Mouse (Mus musculus): Measurements from ENCODE around the gene Clec3b.

Gene Clec3b

GRCm38 (mm10) chr9:123150241-123151020, at the start of gene Clec3b:
TSS of gene Clec3b (plus strand) at chr9:123150946.
- 74% methylated on average over 5 of the region's 5 CpGs for WGBS

GRCm38 (mm10) chr9:123107186-123107585, 43.6 kb upstream of the Clec3b start:
- 91% methylated on average over 4 of the region's 4 CpGs for WGBS

DNA sequence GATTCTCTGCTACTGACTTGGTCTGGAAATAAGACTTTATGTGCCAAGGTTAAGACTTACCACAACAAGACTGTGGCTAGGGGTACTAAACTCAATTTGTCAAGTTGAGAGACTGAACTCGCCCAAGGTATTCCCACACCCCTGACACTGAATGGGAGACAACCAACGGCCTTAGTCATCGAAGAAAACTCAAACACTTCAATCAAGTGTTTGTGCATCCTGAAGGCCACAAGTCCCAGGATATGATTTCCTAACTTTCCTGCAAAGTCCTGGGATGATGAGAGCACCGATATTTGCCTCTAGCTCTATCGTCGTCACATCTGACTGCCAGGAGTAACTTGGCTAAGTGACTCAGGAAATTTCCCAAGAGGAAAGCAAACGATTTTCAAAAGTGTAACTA, 41.6 kb upstream of the Clec3b start:
- 85% methylated on average over 7 of the region's 7 CpGs for WGBS

DNA sequence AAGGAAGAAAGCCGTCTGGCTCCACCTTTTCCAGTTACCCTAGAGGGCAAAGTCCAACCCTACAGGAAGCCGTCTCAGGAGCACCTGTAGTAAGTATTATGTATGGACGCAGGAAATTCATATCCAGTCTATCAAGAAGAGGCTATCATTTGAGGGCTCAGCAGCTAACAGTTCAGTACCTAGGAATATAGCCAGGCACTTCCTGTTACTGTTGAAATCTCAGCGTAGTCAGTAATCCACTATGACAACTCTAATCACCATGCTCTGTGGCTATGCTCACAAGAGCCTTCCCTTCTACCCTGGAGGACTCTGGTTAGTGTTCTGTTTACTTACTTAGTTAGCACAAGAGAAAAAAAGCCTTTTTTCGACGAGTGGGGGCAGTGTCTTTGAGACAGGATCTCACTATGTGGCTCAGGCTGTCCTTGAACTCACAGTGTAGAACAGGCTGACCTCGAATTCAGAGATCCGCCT, 39.0 kb upstream of the Clec3b start:
- WGBS: 60% methylated on average over 8 of the region's 8 CpGs

DNA sequence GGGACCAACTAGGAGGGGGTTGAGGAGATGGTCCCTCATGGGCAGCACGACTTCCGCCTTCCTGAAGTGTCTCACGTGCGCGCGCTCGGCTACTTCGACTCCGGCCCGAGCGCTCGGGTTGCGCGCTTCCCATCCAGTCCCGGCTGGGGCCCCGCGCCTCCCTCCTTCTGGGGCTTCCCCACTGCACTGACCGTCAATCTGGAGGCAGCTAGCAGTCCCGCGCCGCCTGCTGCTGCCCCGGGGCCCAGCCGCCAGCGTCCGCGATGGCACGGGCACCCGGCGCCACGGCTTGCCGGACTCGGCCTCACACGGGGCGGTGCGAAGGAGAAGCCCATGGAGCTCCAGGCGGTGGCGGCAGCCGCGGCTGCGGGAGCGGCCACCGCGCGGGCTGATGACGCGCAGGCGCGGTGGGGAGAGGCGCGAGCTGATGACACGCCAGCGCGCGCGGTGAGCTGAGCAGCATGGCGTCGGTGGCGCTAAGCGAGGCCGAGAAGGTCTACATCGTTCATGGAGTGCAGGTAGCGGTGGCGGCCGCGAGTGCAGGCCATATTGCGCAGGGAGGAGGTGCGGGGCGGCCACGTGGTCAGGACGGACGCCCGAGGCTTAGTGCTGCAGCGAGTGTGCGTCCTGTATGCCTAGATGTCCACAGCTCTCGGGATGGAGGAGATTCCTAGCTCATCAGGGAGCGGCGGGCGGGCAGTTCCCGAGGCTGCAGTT, 37.8 kb upstream of the Clec3b start, which contains the start of the genes Zdhhc3 and Exosc7:
TSS of gene Zdhhc3 (minus strand) at position 401 of the 717 bp plus-strand sequence.
TSS of gene Exosc7 (plus strand) at position 411 of the 717 bp plus-strand sequence.
- WGBS: under 1% methylated on average over 79 of the region's 79 CpGs

- WGBS: 47% methylated on average over 6 of the region's 6 CpGs
Observed at GRCm38 (mm10) chr9:123113931-123114330, 36.8 kb upstream of the Clec3b start.

- 90% methylated on average over 1 of the region's 1 CpGs for WGBS
Observed at GRCm38 (mm10) chr9:123115566-123115965, 35.2 kb upstream of the Clec3b start.

- 59% methylated on average over 3 of the region's 3 CpGs for WGBS
Observed at GRCm38 (mm10) chr9:123123017-123123416, 27.7 kb upstream of the Clec3b start.

GRCm38 (mm10) chr9:123123571-123124412, 27.0 kb upstream of the Clec3b start:
- 94% methylated on average over 6 of the region's 6 CpGs for WGBS

- 97% methylated on average over 2 of the region's 2 CpGs for WGBS
Observed at GRCm38 (mm10) chr9:123124413-123124981, 26.2 kb upstream of the Clec3b start.

GRCm38 (mm10) chr9:123127663-123128062, 23.1 kb upstream of the Clec3b start:
- WGBS: 95% methylated on average over 6 of the region's 6 CpGs

DNA sequence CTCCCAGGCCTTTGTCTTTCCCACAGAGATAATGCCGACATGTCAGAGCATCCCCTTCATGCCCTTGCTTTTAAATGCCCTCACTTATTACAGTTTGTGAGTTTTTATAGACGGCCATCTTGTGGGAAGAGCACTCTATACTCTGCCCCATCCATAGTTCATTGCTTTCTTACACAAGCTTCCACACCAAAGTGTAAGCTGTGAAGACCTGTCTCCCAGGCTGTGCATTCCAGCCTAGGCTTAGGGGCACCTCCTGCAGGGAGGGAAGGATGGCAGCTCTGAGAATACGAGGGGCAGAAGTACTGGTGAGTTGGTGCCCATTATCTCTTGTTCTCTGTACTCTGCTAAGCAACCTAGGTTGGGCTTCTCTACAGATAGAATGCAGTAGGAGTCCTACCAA, 17.8 kb upstream of the Clec3b start:
- 91% methylated on average over 3 of the region's 3 CpGs for WGBS

- WGBS: 62% methylated on average over 7 of the region's 7 CpGs
Observed at GRCm38 (mm10) chr9:123136953-123137682, 13.6 kb upstream of the Clec3b start.

GRCm38 (mm10) chr9:123138891-123139474, 11.8 kb upstream of the Clec3b start:
- WGBS: 65% methylated on average over 5 of the region's 5 CpGs

DNA sequence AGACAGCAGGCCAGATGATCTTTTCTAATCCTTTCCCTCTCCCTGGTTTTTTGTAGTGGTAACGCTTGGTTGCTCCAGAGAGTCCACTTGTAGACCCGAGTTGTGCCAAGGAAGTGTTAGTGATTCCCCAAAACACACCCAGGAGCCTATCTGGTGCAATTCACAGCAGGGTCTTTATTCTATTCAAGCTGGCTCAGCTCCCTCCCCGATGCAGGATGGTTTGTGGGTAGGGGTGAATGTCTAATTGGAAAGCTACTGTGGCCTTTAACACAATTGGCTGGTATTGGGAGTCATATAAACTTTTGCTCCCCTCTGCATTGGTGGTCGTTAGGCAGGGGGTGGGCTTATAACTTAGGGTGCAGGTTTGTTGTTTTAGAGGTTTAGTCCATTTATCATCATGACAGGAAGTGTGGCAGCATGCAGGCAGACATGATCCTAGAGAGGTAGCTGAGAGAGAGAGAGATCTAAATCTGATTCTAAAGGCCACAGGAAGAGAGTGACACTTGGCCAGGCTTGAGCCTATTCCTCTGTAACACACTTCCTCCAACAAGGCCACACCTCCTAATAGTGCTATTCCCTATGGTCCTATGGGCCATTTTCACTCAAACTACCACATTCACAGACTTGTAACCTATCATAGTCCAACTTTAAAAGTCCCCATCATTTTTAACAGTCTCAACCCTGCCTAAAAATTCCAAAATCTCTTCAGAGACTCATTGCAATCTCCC, 10.7 kb upstream of the Clec3b start:
- WGBS: 63% methylated on average over 4 of the region's 4 CpGs

DNA sequence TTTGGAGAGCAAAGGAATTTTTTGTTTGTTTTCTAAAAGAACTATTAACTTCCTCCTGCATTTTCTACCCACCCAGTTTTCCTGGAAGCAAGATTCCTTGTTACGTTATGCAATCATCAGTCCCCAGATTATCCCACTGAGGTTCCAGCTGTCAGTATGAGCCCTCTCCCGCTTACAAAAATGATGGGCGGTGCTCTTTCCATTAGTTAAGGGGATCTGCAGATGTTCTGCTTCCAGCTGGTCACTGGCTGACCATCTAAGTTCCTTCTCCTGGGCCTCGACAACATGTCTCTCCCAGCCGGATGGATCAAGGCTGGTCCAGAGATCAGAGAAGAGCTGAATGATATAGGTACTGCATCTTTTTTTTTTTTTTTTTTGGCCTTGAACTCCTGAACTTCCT, 2.3 kb upstream of the Clec3b start:
- 76% methylated on average over 5 of the region's 5 CpGs for WGBS

DNA sequence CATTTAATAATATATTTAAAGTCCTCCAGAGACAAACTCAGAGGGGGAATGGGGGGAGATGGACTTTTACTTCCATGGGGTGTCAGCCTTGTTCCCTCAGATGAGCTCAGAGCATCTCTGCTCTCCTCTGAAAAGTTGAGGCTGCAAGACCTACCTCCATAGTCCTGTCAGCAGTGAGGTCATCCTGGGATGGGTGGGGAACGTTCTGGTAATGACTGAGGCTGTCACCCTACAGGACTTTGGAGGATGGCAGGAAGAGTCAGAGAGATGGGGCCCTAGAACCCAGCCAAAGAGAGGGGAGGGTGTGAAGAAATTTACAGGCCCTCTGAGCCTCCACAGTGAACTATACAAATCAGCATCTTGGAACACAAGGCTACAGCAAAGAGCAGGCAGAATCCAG, 815 bp downstream of the Clec3b start:
- WGBS: 68% methylated on average over 1 of the region's 1 CpGs

DNA sequence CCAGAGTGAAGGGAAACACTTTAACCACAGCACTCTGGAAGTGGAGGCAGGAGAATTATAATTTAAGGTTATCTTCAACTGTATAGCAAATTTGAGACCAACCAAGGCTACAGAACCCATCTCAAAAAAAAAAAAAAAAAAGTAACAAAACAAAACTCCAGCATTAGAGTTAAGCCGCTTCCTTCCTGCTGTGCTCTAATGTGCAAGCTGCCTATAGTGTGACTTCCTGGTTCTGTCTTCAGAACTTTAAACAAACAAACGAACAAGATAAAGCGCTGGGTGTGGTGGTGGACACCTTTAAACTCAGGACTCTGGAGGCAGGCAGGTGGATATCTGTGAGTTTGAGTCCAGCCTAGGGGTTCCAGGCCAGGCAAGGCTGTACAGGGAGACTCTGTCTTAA, 1.3 kb downstream of the Clec3b start:
- 77% methylated on average over 3 of the region's 3 CpGs for WGBS

DNA sequence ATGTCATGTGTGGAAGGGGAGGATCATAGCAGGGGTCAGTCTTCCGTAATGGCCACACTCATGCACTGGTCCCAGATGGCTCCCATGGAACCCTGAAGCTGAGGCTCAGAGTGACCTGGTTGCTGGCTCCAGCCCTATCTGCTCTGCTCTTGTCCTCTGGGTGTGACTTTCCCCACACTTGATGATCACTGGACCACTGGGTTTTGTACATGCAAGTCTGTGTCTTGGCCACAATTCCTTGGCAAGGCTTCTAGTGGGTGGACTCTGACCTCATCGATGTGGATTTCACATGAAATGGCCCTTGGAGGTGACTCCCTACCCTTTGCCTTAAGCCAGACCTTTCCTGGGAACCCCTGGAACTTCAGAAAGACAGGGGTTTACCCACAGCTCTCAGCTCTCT, 2.4 kb downstream of the Clec3b start:
- 97% methylated on average over 2 of the region's 2 CpGs for WGBS

DNA sequence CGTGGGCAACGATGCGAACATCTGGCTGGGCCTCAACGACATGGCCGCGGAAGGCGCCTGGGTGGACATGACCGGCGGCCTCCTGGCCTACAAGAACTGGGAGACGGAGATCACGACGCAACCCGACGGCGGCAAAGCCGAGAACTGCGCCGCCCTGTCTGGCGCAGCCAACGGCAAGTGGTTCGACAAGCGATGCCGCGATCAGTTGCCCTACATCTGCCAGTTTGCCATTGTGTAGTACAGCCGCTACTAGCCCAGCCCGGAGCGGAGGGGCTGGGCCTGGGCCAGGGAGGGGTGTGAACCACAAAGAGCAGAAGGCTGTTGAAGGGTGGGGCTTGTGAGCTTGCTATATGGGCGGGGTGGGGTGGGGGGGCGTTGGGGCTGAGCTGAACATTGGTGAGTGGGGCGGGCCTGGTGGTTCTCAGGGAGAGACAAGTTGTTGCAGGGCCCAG, 6.2 kb downstream of the Clec3b start:
- WGBS: 42% methylated on average over 30 of the region's 30 CpGs
